Mouse (Mus musculus) C2C12 (cell line): ENCODE data around the gene Tgfbr2. TPM values are rescaled to one million over a fixed set of nuclear protein-coding genes. Genes with fewer than 3 reads are reported as not detected.

Source experiments
- H3K27me3 ChIP-seq: one replicate; pipeline ENCODE4 v1.6.1; 2011; ENCODE audit not compliant: control insufficient read depth, insufficient read depth, insufficient read length
- H3K36me3 ChIP-seq: one replicate; pipeline ENCODE4 v1.6.1; 2011; ENCODE audit not compliant: control insufficient read depth, insufficient read depth
- H3K4me3 ChIP-seq: one replicate; pipeline ENCODE4 v1.5.1; 2011; ENCODE audit warnings: mild to moderate bottlenecking, control low read depth; ENCODE audit not compliant: poor library complexity, insufficient read depth, severe bottlenecking
- H3K79me2 ChIP-seq: one replicate; pipeline ENCODE4 v1.6.1; 2011; ENCODE audit not compliant: control insufficient read depth, insufficient read depth
- H3K79me3 ChIP-seq: one replicate; pipeline ENCODE4 v1.6.1; 2011; ENCODE audit warnings: low read depth, control low read depth
- H3ac ChIP-seq: one replicate; pipeline ENCODE3; 2011; ENCODE audit warnings: low read depth; ENCODE audit not compliant: control insufficient read depth, insufficient read length
- CEBPB ChIP-seq: IDR thresholded peaks from one replicate; pipeline ENCODE4 v1.6.1; 2011; ENCODE audit warnings: low read depth, mild to moderate bottlenecking, control low read depth, moderate library complexity
- CTCF ChIP-seq: IDR thresholded peaks from one replicate; pipeline ENCODE4 v1.5.1; 2011; ENCODE audit not compliant: control insufficient read depth, insufficient read depth, insufficient read length
- FOSL1 ChIP-seq: IDR thresholded peaks from one replicate; pipeline ENCODE4 v1.8.0; 2011; ENCODE audit warnings: mild to moderate bottlenecking, low read length; ENCODE audit not compliant: poor library complexity, insufficient read depth, severe bottlenecking
- MAX ChIP-seq: IDR thresholded peaks from one replicate; pipeline ENCODE4 v1.6.1; 2011; ENCODE audit warnings: mild to moderate bottlenecking, control low read depth
- MYOD1 ChIP-seq: IDR thresholded peaks from one replicate; pipeline ENCODE4 v1.6.1; 2011; ENCODE audit warnings: low read depth; ENCODE audit not compliant: control insufficient read depth, insufficient read length
- MYOG ChIP-seq: IDR thresholded peaks from one replicate; pipeline ENCODE4 v1.6.1; 2011; ENCODE audit not compliant: control insufficient read depth, insufficient read length; ENCODE audit errors: extremely low read depth
- USF1 ChIP-seq: IDR thresholded peaks from one replicate; pipeline ENCODE4 v1.6.1; 2011; ENCODE audit warnings: low read depth, mild to moderate bottlenecking, control low read depth, moderate library complexity
- polyA plus RNA-seq: library from polyadenylated mRNA; unstranded; fragments of >200 nt; fragmentation: generic; extraction: Trizol; gene quantifications from one replicate; pipeline ENCODE4 v1.2.1, GENCODE M21; 2012; ENCODE audit warnings: missing spikeins

Gene Tgfbr2
- polyA plus RNA-seq, 1 experiment, result 15.3 TPM

- Histone ChIP-seq H3K79me2 (peaks cover 61% of the 10 kb centered on the region), H3K27me3 (no peaks in the 10 kb centered on the region), H3K36me3 (no peaks in the 10 kb centered on the region), H3K79me3 (peaks cover 37% of the 10 kb centered on the region), H3K4me3 (no peak overlapping the region), H3ac (no peak overlapping the region)
- TF ChIP-seq MYOG (no peak), CTCF (no peak), USF1 (no peak), FOSL1 (no peak), CEBPB (no peak), MYOD1 (no peak), MAX (no peak)
These were observed 14.3 kb downstream of the Tgfbr2 start for GRCm38 (mm10) chr9:116160860-116161259.

- Histone ChIP-seq H3K36me3 (no peaks in the 10 kb centered on the region), H3ac (no peak overlapping the region), H3K79me2 (peaks cover 59% of the 10 kb centered on the region), H3K4me3 (no peak overlapping the region), H3K79me3 (peaks cover 34% of the 10 kb centered on the region), H3K27me3 (no peaks in the 10 kb centered on the region)
- TF ChIP-seq MAX, result no peak
- TF ChIP-seq MYOG, result no peak
- TF ChIP-seq CTCF, result no peak
These were observed 15.1 kb downstream of the Tgfbr2 start for GRCm38 (mm10) chr9:116160067-116160466.

- peaks cover 16% of the 10 kb centered on the region for H3K79me3 ChIP-seq
- no peak overlapping the region for H3ac ChIP-seq
- no peak overlapping the region for H3K4me3 ChIP-seq
- H3K36me3 ChIP-seq, result peaks cover 4% of the 10 kb centered on the region
- no peaks in the 10 kb centered on the region for H3K27me3 ChIP-seq
- TF ChIP-seq CTCF, result no peak
- no peak for TF ChIP-seq CEBPB
- no peak for TF ChIP-seq MAX
- TF ChIP-seq MYOG, result no peak
- no peak for TF ChIP-seq USF1
- no peak for TF ChIP-seq FOSL1
- no peak for TF ChIP-seq MYOD1
- H3K79me2 ChIP-seq, result peaks cover 40% of the 10 kb centered on the region
These were observed 18.7 kb downstream of the Tgfbr2 start for GRCm38 (mm10) chr9:116156501-116156900.

- no peaks in the 10 kb centered on the region for H3K27me3 ChIP-seq
- H3K4me3 ChIP-seq, result no peak overlapping the region
- TF ChIP-seq MAX (peak; percentile 48), CEBPB (no peak), FOSL1 (peak; percentile 25), CTCF (no peak), MYOD1 (no peak), USF1 (peak; percentile 47)
- H3ac ChIP-seq, result no peak overlapping the region
- peaks cover 39% of the 10 kb centered on the region for H3K79me2 ChIP-seq
- H3K79me3 ChIP-seq, result peaks cover 13% of the 10 kb centered on the region
- peaks cover 4% of the 10 kb centered on the region for H3K36me3 ChIP-seq
These were observed 22.3 kb downstream of the Tgfbr2 start for GRCm38 (mm10) chr9:116152878-116153277.

- TF ChIP-seq MAX (no peak), CTCF (no peak), MYOG (no peak), USF1 (no peak), MYOD1 (no peak), FOSL1 (no peak), CEBPB (no peak)
- peaks cover 4% of the 10 kb centered on the region for H3K36me3 ChIP-seq
- H3K27me3 ChIP-seq, result no peaks in the 10 kb centered on the region
- no peak overlapping the region for H3ac ChIP-seq
- H3K79me2 ChIP-seq, result peaks cover 51% of the 10 kb centered on the region
- H3K79me3 ChIP-seq, result peaks cover 16% of the 10 kb centered on the region
- no peak overlapping the region for H3K4me3 ChIP-seq
These were observed 24.3 kb downstream of the Tgfbr2 start for GRCm38 (mm10) chr9:116150725-116151396.

GRCm38 (mm10) chr9:116148809-116149208 lies 26.4 kb downstream of the Tgfbr2 start:
- peaks cover 10% of the 10 kb centered on the region for H3K79me3 ChIP-seq
- H3K27me3 ChIP-seq, result no peaks in the 10 kb centered on the region
- no peak for TF ChIP-seq MYOD1
- no peak for TF ChIP-seq CTCF
- TF ChIP-seq USF1, result no peak
- no peak for TF ChIP-seq MYOG
- TF ChIP-seq MAX, result no peak
- no peak for TF ChIP-seq FOSL1
- no peak for TF ChIP-seq CEBPB
- H3K4me3 ChIP-seq, result no peak overlapping the region
- H3ac ChIP-seq, result no peak overlapping the region
- no peaks in the 10 kb centered on the region for H3K36me3 ChIP-seq
- H3K79me2 ChIP-seq, result peaks cover 53% of the 10 kb centered on the region
